ENCODE assay signal across 8 mouse cellular contexts in genomic region chr4:154960690-154961225, GRCm38 (mm10). TPM values are rescaled to one million over a fixed set of nuclear protein-coding genes. Genes with fewer than 3 reads are reported as not detected.
DNase-seq lines count a peak whose midpoint lies in the region; ATAC-seq and TF ChIP-seq lines count a peak whose summit lies in the region.

Gene Hes5, plus strand, starts transcription at chr4:154960923.

- no peaks in the 10 kb centered on the region for H3K36me3 ChIP-seq in midbrain, postnatal 0 days (ENCODE audit: insufficient read depth, low read length)

- peak within 1 kb of the TSS; percentile 76 for H3K4me3 ChIP-seq in midbrain, postnatal 0 days (ENCODE audit: low read depth, low read length)

- H3K27me3 ChIP-seq in midbrain, postnatal 0 days (ENCODE audit: insufficient read depth, low read length): no peaks in the 10 kb centered on the region

- peak within 1 kb of the TSS; percentile 92 for H3K4me2 ChIP-seq in midbrain, postnatal 0 days (ENCODE audit: low read depth, low read length, poor library complexity, severe bottlenecking)

- DNase-seq in layer of hippocampus, adult 11-12 months (ENCODE audit: low spot score): peak; percentile 60
- no peak for DNase-seq in layer of hippocampus, adult 9-10 months (ENCODE audit: low spot score)
- peak; percentile 52 for DNase-seq in brain, adult 2 months (ENCODE audit: low read depth, low spot score)
- peak in 1 of 2 experiments; percentile 56 for DNase-seq in frontal cortex, adult 2 months (ENCODE audit: extremely low spot score in 1 of 2, low spot score in 1 of 2)
- DNase-seq in layer of hippocampus, postnatal 36 days: peak; percentile 70 to 78
- peak; percentile 88 for DNase-seq in midbrain, postnatal 0 days (ENCODE audit: low spot score)
- DNase-seq in urinary bladder, postnatal 36 days (ENCODE audit: low spot score in 2 of 2): no peak
- no peak for DNase-seq in adrenal gland, adult (ENCODE audit: inconsistent age in 2 of 2, low spot score in 1 of 2)

- peak; percentile 70 for ATAC-seq in midbrain, postnatal 0 days (ENCODE audit: low FRiP score)

- TF ChIP-seq CTCF in midbrain, postnatal 0 days (IDR thresholded peaks at IDR 0.05): no peak

- H3K4me1 ChIP-seq in midbrain, postnatal 0 days (ENCODE audit: insufficient read depth, low read length): peaks cover 27% of the 10 kb centered on the region; the same call in 1 of the 2 replicates

- H3K9ac ChIP-seq in midbrain, postnatal 0 days (replicated peaks; ENCODE audit: low read length, poor library complexity, severe bottlenecking): peak within 1 kb of the TSS; percentile 73

- under 1% methylated on average over 37 of the region's 65 CpGs for WGBS in midbrain, postnatal 0 days

- no peaks in the 10 kb centered on the region for H3K9me3 ChIP-seq in midbrain, postnatal 0 days (ENCODE audit: low read length)

- H3K27ac ChIP-seq in midbrain, postnatal 0 days (ENCODE audit: low read depth, low read length): peak within 1 kb of the TSS; percentile 71

RNA-seq across cellular contexts. Expression of gene Hes5, which starts in this region (rescaled TPM):
- 45.3 and 68.8 TPM in 2 replicates for polyA plus RNA-seq in frontal cortex, adult 2 months (2012; rRNA removed)
- total RNA-seq in layer of hippocampus, postnatal 36 days (2021): 10 to 100 TPM; 17.6 to 28.1 TPM
- total RNA-seq in midbrain, postnatal 0 days (2014; rRNA removed): 111 and 115 TPM in 2 replicates
- polyA plus RNA-seq in midbrain, postnatal 0 days (2015; fragmentation: Nextera tagmentation; extraction: Ambion mirVana): 165 and 180 TPM in 2 replicates

Comparison
In these comparisons a context has a peak if more than half of its experiments do, and no peak if none do; other contexts are left out.
1. DNase-seq: peak in layer of hippocampus, adult 11-12 months (single experiment), brain, adult 2 months (single experiment), layer of hippocampus, postnatal 36 days (2 of 2) and midbrain, postnatal 0 days (single experiment); none in layer of hippocampus, adult 9-10 months (single experiment), urinary bladder, postnatal 36 days (0 of 2) and adrenal gland, adult (0 of 2).